Mouse (Mus musculus): ENCODE data around the gene Il18rap.

The Il18rap gene

DNA sequence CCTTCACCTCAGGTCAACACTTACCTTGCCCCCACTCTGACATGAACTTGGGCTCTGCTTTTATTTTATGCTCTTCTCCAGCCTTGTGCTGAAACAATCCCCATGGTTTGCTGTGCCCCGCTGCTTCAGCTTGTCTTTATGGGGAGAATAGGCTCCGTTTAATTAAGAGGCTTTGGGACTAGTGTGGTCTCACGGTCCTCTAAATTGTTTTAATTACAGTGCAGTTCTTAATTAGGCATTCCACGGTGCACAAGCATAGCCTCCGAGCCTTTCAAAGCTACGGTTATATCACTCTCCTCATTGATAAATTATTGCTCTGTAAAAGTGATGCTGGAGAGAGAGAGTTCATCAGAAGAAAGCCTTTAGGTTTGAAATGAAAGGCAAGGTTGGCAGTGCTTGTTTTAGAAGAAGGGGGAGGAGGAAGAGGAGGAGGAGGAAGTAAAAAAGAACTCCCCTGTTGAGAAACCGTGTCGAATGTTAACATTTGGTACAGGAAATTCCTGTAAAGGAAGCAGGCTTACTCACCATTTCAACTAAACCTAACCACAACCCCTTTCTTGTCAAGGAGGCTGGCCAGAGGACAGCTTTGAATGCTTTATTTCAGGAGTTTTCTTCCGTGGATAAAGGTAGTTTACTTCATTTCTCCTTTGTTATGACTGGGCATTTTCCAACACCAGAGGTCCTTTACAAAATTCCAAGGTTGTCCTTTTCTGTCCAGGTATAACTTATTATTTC lies at the start of gene Il18rap:
Gene Il18rap, plus strand, starts transcription at position 512 of the 735 bp plus-strand sequence.
- no peak for DNase-seq (ENCODE audit: low read depth, low spot score)

DNA sequence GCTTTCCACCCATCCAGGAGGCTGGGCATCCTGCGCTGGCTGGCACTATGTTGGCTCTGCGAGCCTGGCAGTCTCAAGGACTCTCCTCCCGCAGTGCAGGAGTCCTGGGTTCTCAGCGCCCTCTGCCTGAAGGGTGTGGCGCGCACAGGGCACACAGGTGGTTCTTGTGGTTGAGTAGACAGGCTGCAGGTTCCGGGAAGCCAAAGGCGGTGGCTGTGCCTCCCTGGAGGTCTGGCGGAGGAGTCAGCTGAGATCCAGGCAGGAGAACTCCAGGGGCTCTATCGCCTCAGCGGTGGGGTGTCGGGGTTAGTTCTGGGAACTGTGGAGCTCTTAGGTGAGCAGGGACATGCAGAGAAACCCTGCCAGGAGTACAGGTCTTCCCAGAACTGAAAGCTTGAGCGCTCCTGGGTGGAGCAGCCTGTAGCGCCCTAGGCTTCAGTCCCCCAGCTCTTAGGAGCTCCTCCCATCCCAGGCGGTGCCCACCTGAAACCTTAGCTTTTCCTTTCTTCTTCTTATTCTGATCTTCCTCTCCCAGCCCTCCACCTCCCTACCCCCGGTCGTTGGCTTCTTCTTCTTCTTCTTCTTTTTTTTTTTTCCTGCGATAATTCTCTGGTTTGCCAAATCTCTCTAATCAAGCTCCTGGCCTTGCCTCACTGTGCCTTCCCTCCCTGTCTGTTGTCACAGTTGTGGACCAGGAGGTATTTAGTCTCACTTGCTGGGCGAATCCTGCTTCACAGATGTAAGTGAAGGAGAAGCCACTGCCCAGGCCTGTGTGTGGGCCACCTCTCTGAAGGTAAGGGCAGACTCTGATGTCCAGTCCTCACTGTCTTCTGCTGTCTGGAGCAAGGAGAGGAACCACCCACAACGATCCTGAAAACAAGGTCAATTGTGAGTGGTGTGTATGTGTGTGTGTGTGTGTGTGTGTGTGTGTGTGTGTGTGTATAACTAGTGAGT lies 49.4 kb upstream of the Il18rap start, which contains the start of gene Il18r1:
Gene Il18r1, plus strand, starts transcription at position 76 of the 954 bp plus-strand sequence.
- DNase-seq (ENCODE audit: low read depth, low spot score) = no peak

DNA sequence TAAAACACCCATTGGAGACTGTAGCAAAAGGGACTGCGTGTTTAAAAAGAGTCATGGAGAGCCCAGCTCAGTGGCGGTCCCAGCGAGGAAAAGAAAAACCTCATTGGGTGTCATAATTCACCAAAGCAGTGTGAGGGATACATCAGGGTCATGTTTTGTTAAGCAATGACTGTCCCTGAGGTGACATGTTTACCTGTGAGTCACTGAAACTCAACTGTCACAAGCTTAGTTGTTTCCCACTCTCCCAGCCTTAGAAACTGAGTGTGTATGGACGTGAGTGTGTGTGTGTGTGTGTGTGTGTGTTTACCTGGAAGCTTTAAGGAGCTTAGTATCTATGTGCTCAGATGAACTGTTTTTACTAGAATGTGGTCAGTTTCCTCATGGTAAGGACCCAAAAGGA lies 47.9 kb upstream of the Il18rap start:
- no peak for DNase-seq (ENCODE audit: low read depth, low spot score)

DNA sequence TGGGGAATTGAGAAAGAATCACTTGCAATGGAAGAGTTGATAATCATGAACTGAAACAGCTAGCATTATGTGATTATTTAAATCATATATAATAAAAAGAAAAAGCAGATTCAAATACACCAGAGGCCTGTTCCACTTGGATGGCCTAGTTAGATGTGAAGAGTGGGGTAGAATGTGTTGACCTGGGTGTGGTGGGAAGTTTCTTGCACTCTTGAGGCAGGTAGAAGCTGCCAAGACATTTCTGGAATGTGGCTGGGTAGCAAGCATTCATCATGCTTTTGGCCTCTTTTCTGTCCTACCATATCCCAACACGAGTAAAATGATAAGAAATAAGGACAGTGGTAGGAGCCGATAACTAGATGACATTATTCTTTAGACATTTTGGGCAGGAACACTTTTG lies 46.4 kb upstream of the Il18rap start:
- DNase-seq (ENCODE audit: low read depth, low spot score) = no peak

DNA sequence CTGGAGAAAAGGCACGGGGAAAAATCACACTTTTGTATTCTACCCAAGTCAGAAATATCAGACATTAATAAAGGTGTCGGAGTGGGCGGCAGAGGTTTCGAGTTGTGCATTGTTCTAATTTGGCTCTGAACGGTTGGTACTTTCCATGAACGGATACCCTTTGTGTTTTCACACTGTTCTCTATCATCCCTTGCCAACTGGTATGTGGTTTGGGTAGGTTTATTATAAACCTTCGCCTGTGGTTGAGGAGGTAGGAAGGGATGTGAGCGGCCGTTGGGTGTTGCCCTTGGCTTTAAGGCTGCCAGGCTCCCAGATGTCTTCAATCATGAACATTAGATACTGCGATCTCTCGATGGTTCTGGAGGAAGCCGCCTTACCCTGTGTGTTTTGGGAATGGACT lies 45.3 kb upstream of the Il18rap start:
- no peak for DNase-seq (ENCODE audit: low read depth, low spot score)

DNA sequence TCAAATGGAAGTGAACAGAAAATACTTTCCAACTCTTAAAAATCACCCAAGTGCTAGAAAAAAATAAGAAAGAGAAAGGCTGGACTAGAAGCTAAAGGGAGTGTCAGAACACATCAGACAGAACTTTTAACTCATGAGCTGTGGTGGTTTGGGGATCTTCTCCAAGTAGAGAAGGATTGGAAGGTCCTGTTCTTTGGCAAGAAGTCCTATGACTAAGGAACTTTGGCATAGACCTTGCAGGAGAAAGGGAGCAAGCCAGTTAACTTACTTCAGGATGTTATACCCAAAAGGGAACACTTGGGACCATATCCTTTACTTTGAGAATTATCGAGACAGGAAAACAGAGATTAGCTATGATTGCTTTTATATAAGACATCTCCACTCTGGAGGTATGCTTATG lies 42.8 kb upstream of the Il18rap start:
- no peak for DNase-seq (ENCODE audit: low read depth, low spot score)

DNA sequence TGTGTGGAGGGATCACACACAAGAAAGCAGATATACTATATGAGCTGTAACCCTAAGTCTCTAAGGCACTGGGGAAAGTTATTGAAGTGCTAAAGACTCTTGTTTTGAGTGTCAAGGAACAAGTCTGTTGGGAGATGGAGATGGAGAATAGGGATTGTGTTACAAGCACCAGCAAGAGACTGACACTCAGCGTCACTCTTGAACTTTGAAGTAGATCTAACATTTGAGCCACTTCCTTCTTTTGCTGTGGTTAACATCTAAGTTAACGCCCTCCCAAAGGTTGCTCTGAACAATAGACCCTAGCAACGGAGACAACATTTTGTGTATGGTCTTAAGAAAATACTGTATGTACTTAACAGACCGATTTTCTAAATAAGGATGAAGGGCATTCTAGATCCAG lies 41.5 kb upstream of the Il18rap start:
- no peak for DNase-seq (ENCODE audit: low read depth, low spot score)

DNA sequence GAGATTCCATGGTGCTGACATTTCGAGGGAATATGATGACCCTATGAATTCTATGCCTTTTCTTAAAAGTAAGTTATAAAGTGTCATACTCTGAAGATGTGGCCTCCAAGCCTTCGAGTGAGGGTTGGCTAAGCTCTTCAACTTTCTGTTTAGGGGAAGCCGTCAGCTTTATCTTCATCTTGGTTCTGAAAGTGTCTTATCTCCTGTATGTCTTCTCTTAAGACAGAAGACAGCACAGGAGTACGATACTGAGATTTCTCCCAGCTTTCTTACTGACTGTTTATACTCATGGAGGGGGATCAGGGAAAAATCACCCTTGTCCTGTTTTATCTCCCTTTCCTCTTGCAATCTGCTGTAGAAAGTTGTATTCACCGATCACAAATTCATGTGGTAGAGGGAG lies 40.8 kb upstream of the Il18rap start:
- DNase-seq (ENCODE audit: low read depth, low spot score) = no peak

DNA sequence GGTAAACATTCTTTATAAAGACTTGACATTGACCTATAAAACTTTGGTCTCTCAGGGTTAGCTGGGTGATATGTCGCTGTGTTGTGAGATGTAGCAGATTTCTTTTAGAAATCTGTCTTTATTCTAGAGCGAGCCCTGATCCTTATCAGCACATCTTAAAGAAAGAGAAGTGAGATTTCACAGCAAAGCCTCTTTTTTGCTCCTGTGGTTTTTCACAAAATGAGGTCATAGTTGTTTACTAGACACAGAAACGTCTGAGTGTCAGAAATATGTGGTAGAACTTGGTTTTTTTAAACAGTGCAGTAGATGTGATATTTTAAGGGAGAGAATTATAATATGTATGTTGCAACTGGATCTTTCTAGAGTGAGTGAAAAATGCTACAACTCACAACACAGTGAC lies 39.5 kb upstream of the Il18rap start:
- no peak for DNase-seq (ENCODE audit: low read depth, low spot score)

DNA sequence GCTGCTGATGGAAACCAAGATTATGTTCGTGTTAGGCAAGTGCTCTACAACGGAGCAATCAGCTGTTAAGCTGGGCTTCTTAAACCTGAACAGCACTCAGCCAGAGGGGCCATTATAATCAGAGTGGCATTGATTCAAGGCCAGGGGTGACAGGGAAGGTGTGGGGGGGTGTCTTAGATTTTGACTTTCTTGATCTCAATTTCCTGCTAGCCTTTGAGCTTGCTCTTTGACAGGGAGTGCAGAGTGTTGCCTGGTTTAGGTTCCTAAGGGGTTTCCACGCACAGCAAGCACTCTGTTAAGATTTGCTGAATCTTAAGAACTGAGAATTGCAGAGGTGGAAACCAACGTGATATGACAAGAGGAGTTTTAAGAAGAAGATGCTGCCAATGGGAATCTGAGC lies 38.4 kb upstream of the Il18rap start:
- DNase-seq (ENCODE audit: low read depth, low spot score) = no peak

DNA sequence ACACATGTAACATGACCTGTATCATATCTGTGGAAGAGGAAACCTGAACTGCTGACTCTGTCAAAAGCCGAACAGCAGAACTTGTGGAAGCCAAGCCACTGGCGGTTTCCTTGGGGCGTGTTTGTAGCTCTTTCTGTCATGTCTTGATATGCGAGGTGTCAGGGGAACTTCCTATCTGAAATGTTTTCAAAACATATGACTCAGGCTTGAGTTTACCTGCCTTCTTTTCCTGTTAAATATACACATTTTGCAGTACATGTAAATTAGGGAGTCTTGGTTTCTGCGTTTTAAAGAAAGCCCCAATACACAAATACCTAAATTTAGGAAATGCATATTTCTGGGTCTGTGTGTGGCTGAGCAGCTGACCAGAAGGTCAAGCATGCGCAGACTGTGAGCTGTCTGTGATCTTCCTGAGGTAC lies 35.6 kb upstream of the Il18rap start:
- DNase-seq (ENCODE audit: low read depth, low spot score) = no peak

DNA sequence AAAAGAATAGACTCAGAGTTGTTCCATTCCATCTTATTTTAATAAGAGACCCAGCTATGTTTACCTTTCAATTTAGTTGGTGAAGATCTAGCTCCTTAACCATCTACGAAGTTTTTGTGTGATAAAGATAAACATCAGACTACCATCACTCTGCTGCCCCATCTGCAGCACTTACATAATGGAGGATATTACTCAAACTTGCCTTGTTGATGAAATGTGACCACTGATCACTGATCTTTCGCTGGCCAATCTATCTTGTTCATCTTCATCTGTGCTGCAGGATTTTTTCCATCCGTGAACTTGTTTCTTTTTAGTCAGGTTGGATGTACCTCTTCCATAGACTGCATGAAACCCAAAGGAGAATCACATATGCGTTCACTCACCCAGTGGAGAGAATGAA lies 20.6 kb upstream of the Il18rap start:
- DNase-seq (ENCODE audit: low read depth, low spot score) = no peak

DNA sequence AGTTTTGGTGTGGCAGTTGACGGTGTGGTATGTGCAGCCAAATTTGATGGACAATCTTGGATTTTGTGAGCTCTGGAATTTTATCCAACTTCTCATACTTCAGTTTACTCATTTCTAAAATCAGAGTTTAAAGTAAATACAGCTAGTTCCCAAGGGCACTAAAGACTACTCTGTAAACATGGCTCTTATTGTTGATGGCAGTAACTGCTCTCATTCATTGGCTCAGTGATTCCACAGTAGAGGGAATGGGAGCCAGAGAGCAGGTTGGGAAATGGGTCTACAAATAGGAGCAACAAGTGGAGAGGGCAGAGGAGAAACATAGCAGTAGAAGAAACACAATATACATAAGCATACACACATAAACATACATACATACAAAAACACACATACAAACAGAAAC lies 15.5 kb upstream of the Il18rap start:
- no peak for DNase-seq (ENCODE audit: low read depth, low spot score)

DNA sequence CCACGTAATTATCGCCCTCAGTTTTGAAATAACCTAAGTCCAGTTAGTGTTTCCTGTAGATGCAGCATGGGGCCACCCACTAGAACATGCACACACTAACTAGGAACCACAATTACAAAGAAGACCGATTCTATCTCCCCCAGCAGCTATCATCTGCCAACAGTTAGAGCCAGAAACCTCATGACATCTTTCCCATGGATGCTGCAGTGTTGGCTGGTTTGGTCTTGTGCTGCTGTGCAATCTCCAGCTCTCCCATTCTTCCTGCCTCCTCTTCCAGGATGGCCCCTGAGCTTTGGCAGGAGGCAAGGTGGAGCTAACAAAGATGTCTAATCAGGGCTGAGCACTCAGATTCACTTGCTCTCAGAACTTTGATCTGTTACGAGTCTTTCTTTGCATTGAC lies 14.0 kb upstream of the Il18rap start:
- DNase-seq (ENCODE audit: low read depth, low spot score) = no peak

DNA sequence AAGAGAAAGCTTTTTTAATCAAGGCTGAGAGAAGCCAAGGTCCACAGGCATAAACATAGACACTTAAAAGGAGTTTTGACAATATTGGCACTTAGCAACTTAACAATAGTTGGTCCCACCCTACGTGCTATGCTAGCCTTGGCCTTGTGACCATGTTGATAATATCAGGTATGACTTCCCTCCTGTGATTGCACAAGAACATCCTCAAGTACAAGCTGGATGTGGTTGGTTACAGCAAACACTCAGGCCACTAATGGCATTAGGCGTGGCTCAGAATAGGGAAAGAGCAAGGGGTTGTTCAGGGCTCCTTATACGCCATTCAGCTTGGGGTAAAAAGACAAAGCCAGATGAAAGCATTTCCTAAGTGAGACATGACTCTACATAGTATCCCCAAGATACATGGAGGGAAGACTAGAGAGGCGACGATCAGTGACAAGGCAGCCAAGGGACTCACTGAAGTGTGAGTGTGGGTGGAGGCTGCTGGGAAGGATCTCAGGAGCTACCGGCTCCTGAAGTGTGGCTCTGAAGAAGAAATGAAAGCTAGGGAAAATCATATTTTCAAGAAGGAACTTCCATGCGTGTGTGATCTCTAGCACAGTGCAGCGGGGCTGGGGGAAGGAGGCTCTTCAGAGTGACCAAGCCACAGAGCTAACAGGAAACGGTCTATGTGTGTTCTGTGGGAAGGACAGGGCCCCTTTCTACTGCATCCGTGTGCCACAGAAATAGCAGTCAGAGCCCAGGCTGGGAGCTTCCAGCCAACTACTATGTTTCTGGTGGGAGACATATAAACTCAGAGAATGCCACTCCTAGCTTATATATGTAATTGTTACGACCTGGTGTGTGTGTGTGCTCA lies 13.4 kb upstream of the Il18rap start:
- DNase-seq (ENCODE audit: low read depth, low spot score) = no peak

DNA sequence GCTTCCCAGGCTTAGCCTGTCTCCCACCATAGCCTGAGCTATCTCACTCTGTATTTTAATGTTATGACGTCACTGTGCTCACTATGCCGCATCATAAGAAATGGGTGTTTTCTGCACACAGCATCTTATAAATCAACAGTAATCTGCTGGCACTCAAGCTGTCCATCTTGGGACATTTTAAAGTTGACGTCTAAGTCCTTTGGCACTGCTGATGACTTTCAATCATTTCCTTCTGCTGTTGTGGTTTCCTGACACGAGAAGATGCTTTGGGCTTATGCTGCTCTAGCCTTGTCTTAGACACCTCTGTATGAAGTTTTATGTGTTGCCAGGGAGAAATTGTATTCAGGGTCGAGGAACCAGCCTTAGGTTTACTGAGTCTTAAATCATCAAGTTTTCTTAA lies 10.6 kb upstream of the Il18rap start:
- DNase-seq (ENCODE audit: low read depth, low spot score) = no peak

DNA sequence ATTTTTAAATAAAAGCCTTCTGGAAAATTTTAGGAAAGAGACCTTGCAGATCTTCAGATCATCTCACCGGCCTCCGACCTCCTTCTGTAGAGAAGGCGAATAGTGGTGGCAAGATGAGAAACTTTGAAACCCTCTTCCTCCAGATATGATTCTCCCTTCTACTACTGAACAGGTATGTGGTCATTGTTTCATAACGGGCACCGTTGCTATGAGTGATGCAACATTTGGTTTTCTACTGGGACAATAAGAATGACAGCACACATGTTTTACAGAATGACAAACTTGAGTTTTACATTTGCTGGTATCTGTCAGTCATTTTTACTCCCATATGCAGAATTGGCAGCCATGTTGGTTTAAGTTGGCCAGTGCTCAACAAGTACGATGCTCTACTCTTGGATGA lies 1.2 kb downstream of the Il18rap start:
- no peak for DNase-seq (ENCODE audit: low read depth, low spot score)

DNA sequence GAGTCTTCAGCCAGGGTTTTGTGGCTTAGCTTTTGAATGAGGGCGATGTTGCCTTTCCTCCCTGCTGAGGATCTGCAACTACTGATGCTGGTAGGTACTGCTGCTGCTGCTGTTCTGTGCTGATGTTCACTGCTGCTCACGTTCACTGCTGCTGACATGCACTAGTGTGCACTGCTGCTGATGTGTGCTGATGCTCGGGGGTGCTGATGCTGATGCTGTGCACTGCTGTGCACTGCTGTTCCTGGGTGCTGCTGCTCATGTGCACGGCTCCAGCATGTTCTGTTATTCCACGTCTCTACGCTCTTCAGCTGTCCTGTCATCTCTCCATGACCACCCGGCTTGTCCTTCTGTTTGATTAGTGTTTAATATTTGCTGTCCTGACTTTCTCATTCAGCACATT lies 7.8 kb downstream of the Il18rap start:
- no peak for DNase-seq (ENCODE audit: low read depth, low spot score)

DNA sequence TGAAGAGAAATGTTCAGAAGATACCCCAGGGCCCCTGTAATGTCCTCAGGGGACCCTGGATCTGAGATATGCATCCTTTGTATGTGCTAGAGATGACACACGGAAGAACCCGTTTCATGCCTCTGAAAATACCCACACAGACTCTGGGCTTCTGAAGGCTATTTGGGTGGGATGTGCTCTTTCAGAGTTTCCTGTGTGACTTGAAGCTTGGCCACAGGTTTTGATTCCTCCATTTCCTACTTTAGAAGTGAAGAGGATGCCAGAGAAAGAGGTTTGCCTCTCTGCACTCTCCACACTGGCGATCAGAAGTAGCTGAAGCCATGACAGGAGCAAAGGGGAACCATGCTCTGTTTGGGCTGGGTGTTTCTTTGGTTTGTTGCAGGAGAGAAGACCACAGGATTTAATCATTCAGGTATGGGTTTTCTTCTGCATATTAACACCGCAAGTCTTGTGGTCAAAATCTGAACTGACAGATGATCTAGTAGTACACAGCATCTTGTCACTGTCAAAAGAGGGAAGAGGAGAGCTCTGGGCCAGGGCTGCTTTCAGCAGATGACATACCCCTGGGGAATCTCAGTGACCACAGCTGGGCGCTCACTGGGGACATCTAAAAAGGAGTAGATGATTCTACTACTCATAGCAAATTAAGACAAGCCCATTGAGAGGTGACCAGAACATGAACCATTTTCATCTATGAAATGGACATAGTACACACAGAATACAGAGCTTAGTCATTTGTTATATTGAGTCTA lies 9.0 kb downstream of the Il18rap start:
- DNase-seq (ENCODE audit: low read depth, low spot score) = no peak

DNA sequence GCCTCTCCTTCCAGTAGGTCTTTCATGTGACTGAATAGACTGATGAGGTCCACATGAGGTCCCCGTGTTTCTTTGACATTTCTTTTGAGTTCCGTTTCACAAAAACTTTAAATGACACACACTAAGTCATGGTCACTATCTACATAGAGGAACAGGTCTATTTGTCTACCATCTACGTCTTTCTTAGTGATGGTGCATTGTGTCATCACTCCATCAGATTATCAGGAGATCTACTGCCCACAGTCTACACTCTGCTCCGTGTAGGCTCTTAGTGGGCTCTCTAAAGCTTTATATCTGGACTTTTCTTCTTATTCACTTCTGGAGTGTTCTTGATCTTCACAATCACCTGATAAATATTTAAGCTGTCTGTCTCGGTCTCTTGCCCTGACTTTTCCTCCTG lies 14.1 kb downstream of the Il18rap start:
- no peak for DNase-seq (ENCODE audit: low read depth, low spot score)

DNA sequence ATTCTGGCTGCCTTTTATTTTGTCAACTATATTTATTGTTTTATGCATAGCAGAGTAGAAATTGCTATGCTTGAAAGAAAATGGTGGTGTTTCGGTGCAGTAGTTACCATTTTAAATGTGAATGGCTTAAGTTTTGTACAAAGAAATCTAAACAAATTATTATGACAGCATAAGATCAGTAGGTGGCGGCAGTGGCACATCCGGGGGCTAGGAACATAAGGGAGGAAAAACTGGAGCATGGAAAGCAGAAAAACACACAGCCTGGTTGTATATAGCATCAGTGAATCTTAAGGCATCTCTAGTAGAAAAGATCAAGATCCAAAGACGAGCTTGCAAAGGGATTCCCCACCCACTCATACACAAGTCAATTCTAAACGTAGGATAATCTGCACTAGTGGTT lies 22.4 kb downstream of the Il18rap start:
- DNase-seq (ENCODE audit: low read depth, low spot score) = no peak
